Mouse (Mus musculus): ENCODE results near the gene Olfr1046. TPM values are rescaled to one million over a fixed set of nuclear protein-coding genes. Genes with fewer than 3 reads are reported as not detected.
"Not testable (repeated sequence)": the region's sequence is repeated elsewhere in the genome, so short reads cannot be mapped to it uniquely, and the experiment has no call there.

Gene Olfr1046
- polyA plus RNA-seq (2012; rRNA removed): not detected in 2 replicates

GRCm38 (mm10) chr2:86219214-86219613, at the start of gene Olfr1046:
Gene Olfr1046, minus strand, starts transcription at chr2:86219314.
- no peak for DNase-seq (ENCODE audit: low spot score)

GRCm38 (mm10) chr2:86258228-86258627, 39.1 kb upstream of the Olfr1046 start, which contains the start of gene Olfr1049:
Gene Olfr1049, minus strand, starts transcription at chr2:86258328.
- not testable (repeated sequence) for DNase-seq (ENCODE audit: low spot score)

GRCm38 (mm10) chr2:86240189-86240588, 21.1 kb upstream of the Olfr1046 start, which contains the start of gene Olfr1048:
Gene Olfr1048, minus strand, starts transcription at chr2:86240289.
- no peak for DNase-seq (ENCODE audit: low spot score)

- no peak for DNase-seq (ENCODE audit: low spot score)
Measured at GRCm38 (mm10) chr2:86231301-86231700, 12.2 kb upstream of the Olfr1046 start, which contains the start of gene Olfr1047. Gene Olfr1047, minus strand, starts transcription at chr2:86231401.

GRCm38 (mm10) chr2:86202909-86203308, 16.2 kb downstream of the Olfr1046 start, which contains the start of gene Olfr1045:
Gene Olfr1045, minus strand, starts transcription at chr2:86203009.
- no peak for DNase-seq (ENCODE audit: low spot score)

GRCm38 (mm10) chr2:86195863-86196262, 23.3 kb downstream of the Olfr1046 start:
- DNase-seq (ENCODE audit: low spot score): no peak

- no peak for DNase-seq (ENCODE audit: low spot score)
Measured at GRCm38 (mm10) chr2:86185583-86185982, 33.5 kb downstream of the Olfr1046 start, which contains the start of gene Olfr52. Gene Olfr52, minus strand, starts transcription at chr2:86185683.

GRCm38 (mm10) chr2:86179950-86180349, 39.2 kb downstream of the Olfr1046 start:
- no peak for DNase-seq (ENCODE audit: low spot score)

- DNase-seq (ENCODE audit: low spot score): no peak
Measured at GRCm38 (mm10) chr2:86177720-86178119, 41.4 kb downstream of the Olfr1046 start, which contains the start of gene Olfr1044. Gene Olfr1044, minus strand, starts transcription at chr2:86177820.

GRCm38 (mm10) chr2:86175422-86175821, 43.7 kb downstream of the Olfr1046 start:
- DNase-seq (ENCODE audit: low spot score): not testable (repeated sequence)

GRCm38 (mm10) chr2:86167422-86167821, 51.7 kb downstream of the Olfr1046 start, which contains the start of gene Olfr1043:
Gene Olfr1043, minus strand, starts transcription at chr2:86167522.
- no peak for DNase-seq (ENCODE audit: low spot score)

Other genes starting within 250 kb of the Olfr1046 start
- 0.04 TPM in 1 of 2 replicates, not detected in the other for gene Olfr1029, start 245.4 kb downstream of the Olfr1046 start, polyA plus RNA-seq (2012; rRNA removed)
- gene Olfr1030, start 240.0 kb downstream of the Olfr1046 start, polyA plus RNA-seq (2012; rRNA removed): not detected in 2 replicates
- not detected in 2 replicates for gene Olfr1031, start 229.0 kb downstream of the Olfr1046 start, polyA plus RNA-seq (2012; rRNA removed)
- not detected in 2 replicates for gene Olfr1032, start 213.8 kb downstream of the Olfr1046 start, polyA plus RNA-seq (2012; rRNA removed)
- gene Olfr1033, start 198.7 kb downstream of the Olfr1046 start, polyA plus RNA-seq (2012; rRNA removed): 3.9 and 4.5 TPM in 2 replicates
- gene Olfr1034, start 173.5 kb downstream of the Olfr1046 start, polyA plus RNA-seq (2012; rRNA removed): 0.68 and 0.85 TPM in 2 replicates
- not detected in 2 replicates for gene Olfr1036, start 145.3 kb downstream of the Olfr1046 start, polyA plus RNA-seq (2012; rRNA removed)
- gene Olfr1037, start 131.9 kb downstream of the Olfr1046 start, polyA plus RNA-seq (2012; rRNA removed): not detected in 2 replicates
- not detected in 2 replicates for gene Olfr1039, start 83.4 kb downstream of the Olfr1046 start, polyA plus RNA-seq (2012; rRNA removed)
- gene Olfr1040, start 72.6 kb downstream of the Olfr1046 start, polyA plus RNA-seq (2012; rRNA removed): not detected in 2 replicates
- gene Olfr1042, start 57.5 kb downstream of the Olfr1046 start, polyA plus RNA-seq (2012; rRNA removed): not detected in 2 replicates
- gene Olfr1043, start 51.8 kb downstream of the Olfr1046 start, polyA plus RNA-seq (2012; rRNA removed): not detected in 2 replicates
- gene Olfr1044, start 41.5 kb downstream of the Olfr1046 start, polyA plus RNA-seq (2012; rRNA removed): not detected in 2 replicates
- not detected in 2 replicates for gene Olfr52, start 33.6 kb downstream of the Olfr1046 start, polyA plus RNA-seq (2012; rRNA removed)
- not detected in 2 replicates for gene Olfr1045, start 16.3 kb downstream of the Olfr1046 start, polyA plus RNA-seq (2012; rRNA removed)
- not detected in 2 replicates for gene Olfr1047, start 12.1 kb upstream of the Olfr1046 start, polyA plus RNA-seq (2012; rRNA removed)
- gene Olfr1048, start 21.0 kb upstream of the Olfr1046 start, polyA plus RNA-seq (2012; rRNA removed): not detected in 2 replicates
- gene Olfr1049, start 39.0 kb upstream of the Olfr1046 start, polyA plus RNA-seq (2012; rRNA removed): not detected in 2 replicates
- gene Olfr1051, start 59.8 kb upstream of the Olfr1046 start, polyA plus RNA-seq (2012; rRNA removed): not detected in 2 replicates
- gene Olfr1052, start 73.1 kb upstream of the Olfr1046 start, polyA plus RNA-seq (2012; rRNA removed): not detected in 2 replicates
- gene Olfr1053, start 96.0 kb upstream of the Olfr1046 start, polyA plus RNA-seq (2012; rRNA removed): not detected in 2 replicates
- gene Olfr1054, start 116.1 kb upstream of the Olfr1046 start, polyA plus RNA-seq (2012; rRNA removed): not detected in 2 replicates
- not detected in 2 replicates for gene Olfr1055, start 131.0 kb upstream of the Olfr1046 start, polyA plus RNA-seq (2012; rRNA removed)
- not detected in 2 replicates for gene Olfr1056, start 143.2 kb upstream of the Olfr1046 start, polyA plus RNA-seq (2012; rRNA removed)
- gene Olfr1057, start 159.1 kb upstream of the Olfr1046 start, polyA plus RNA-seq (2012; rRNA removed): not detected in 2 replicates
- gene Olfr1058, start 169.2 kb upstream of the Olfr1046 start, polyA plus RNA-seq (2012; rRNA removed): not detected in 2 replicates
- not detected in 2 replicates for gene Olfr1061, start 194.7 kb upstream of the Olfr1046 start, polyA plus RNA-seq (2012; rRNA removed)
- gene Olfr1062, start 207.4 kb upstream of the Olfr1046 start, polyA plus RNA-seq (2012; rRNA removed): not detected in 2 replicates
- gene Olfr1065, start 231.3 kb upstream of the Olfr1046 start, polyA plus RNA-seq (2012; rRNA removed): not detected in 2 replicates
- not detected in 2 replicates for gene Olfr1066, start 237.0 kb upstream of the Olfr1046 start, polyA plus RNA-seq (2012; rRNA removed)

All from urinary bladder, adult 2 months (tissue).